Mouse (Mus musculus): Measurements from ENCODE around the gene Layn. TPM values are rescaled to one million over a fixed set of nuclear protein-coding genes. Genes with fewer than 3 reads are reported as not detected.

Layn gene
- 6.2 and 6.3 TPM in 2 replicates for polyA plus RNA-seq (2014; fragmentation: Nextera tagmentation; extraction: Ambion mirVana)

- Histone ChIP-seq H3K36me3 (ENCODE audit: control insufficient read depth, insufficient read depth, low read length) (no peaks in the 10 kb centered on the region), H3K9ac (replicated peaks; ENCODE audit: low read depth, low read length) (peak within 1 kb of the TSS; percentile 50), H3K27me3 (ENCODE audit: control insufficient read depth, insufficient read depth, low read length) (no peaks in the 10 kb centered on the region), H3K9me3 (ENCODE audit: control insufficient read depth, low read depth, low read length) (no peaks in the 10 kb centered on the region), H3K27ac (ENCODE audit: low read length) (peak within 1 kb of the TSS; percentile 48; the same call in 1 of the 2 replicates), H3K4me3 (ENCODE audit: low read depth, low read length) (peak within 1 kb of the TSS; percentile 52), H3K4me1 (ENCODE audit: control insufficient read depth, insufficient read depth, low read length) (peaks cover 10% of the 10 kb centered on the region; the same call in 1 of the 2 replicates), H3K4me2 (replicated peaks; ENCODE audit: low read depth, low read length) (peak within 1 kb of the TSS; percentile 94)
- ATAC-seq (ENCODE audit: insufficient number of reproducible peaks, insufficient read depth, low FRiP score, low read depth): peak; percentile 97
- WGBS: 0% methylated on average over 14 of the region's 14 CpGs
Measured at GRCm38 (mm10) chr9:51076979-51077315, at the start of gene Layn. Gene Layn (minus strand): TSS chr9:51077094.

DNA sequence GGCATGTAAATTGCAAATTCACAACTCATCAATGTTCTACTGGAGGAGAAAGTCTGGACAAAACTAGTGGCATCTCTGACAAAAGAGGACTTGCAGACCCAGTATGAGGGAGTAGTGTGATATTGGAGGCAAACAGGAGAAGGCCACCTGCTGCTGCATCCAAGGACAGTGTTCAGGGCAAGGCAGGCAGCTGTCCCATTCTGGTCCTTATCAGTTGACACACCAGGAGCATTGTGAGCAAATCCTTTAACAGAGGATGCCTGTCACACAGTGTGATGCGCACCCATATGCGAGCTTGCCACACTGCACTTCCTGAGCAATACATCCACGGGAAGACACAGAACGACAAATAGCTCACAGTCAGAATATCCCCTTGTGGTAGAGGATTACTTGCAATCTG is 37.9 kb upstream of the Layn start:
- no peak for ATAC-seq (ENCODE audit: insufficient number of reproducible peaks, insufficient read depth, low FRiP score, low read depth)
- no peak overlapping the region for H3K9ac ChIP-seq (replicated peaks; ENCODE audit: low read depth, low read length)
- 69% methylated on average over 4 of the region's 4 CpGs for WGBS

DNA sequence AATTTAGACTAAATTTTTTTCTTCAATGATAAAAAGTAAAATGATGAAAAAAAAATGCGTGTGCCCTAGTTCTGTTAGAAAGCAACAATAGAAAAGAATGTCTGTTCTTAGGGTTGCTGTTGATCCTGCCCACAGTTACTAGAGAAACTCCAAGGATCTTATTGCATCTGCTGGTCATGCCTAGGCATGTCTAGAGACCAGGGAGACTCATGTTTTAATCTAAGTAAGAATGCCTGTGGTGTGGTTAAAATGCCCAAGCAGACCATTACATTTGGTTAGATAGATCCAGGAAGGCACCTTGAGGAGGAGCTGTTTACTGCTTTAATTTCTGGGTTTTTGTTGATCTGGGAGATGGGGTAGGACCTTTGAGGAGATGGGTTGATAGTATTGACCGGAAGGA is 28.9 kb upstream of the Layn start:
- no peaks in the 10 kb centered on the region for H3K36me3 ChIP-seq (ENCODE audit: control insufficient read depth, insufficient read depth, low read length)
- no peak for ATAC-seq (ENCODE audit: insufficient number of reproducible peaks, insufficient read depth, low FRiP score, low read depth)
- WGBS: 71% methylated on average over 2 of the region's 2 CpGs

More for the DNA sequence above, 37.9 kb upstream of the Layn start:
- no peak overlapping the region for H3K27ac ChIP-seq (ENCODE audit: low read length)
- H3K4me2 ChIP-seq (replicated peaks; ENCODE audit: low read depth, low read length): no peak overlapping the region
- no peaks in the 10 kb centered on the region for H3K36me3 ChIP-seq (ENCODE audit: control insufficient read depth, insufficient read depth, low read length)
- no peaks in the 10 kb centered on the region for H3K4me1 ChIP-seq (ENCODE audit: control insufficient read depth, insufficient read depth, low read length)
- no peaks in the 10 kb centered on the region for H3K9me3 ChIP-seq (ENCODE audit: control insufficient read depth, low read depth, low read length)
- H3K4me3 ChIP-seq (ENCODE audit: low read depth, low read length): no peak overlapping the region
- no peaks in the 10 kb centered on the region for H3K27me3 ChIP-seq (ENCODE audit: control insufficient read depth, insufficient read depth, low read length)

DNA sequence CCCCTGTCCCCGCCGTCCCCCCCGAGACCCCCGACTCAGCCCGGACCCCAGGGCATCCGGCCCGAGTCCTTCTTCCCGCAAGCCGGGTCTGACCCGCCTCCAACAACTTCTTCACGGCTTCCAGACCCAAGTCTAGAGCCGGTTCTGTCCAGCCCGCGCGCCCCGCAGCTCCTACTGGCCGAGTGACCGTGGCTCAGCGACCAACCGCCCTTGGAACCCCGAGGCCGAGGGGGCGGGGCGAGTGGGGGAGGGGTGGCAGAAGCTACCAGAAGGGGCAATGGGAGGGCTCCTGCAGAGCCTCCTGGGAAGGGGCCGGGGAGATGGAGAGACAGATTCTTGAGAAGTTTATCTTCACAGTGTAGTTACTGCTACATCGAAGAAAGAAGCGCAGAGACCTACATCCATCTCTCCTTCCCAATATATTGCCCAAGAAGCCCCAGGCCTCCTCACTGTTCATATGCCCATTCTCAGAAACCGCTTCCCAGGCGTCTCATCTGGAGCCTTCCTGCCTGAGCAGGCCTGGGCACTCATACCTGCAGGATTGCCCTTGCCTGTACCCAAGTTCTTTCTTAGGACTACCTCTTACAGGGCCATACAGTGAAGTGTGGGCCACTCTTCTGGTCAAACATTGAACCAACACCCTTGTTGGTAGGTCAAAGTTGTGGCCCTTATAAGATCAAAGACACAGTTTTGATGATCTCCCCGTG is 27.1 kb upstream of the Layn start:
- ATAC-seq (ENCODE audit: insufficient number of reproducible peaks, insufficient read depth, low FRiP score, low read depth): peak; percentile 67
- WGBS: 15% methylated on average over 28 of the region's 30 CpGs

More for the DNA sequence above, 28.9 kb upstream of the Layn start:
- Histone ChIP-seq H3K27ac (ENCODE audit: low read length) (no peak overlapping the region), H3K4me1 (ENCODE audit: control insufficient read depth, insufficient read depth, low read length) (no peaks in the 10 kb centered on the region; the same call in 1 of the 2 replicates), H3K9me3 (ENCODE audit: control insufficient read depth, low read depth, low read length) (no peaks in the 10 kb centered on the region), H3K9ac (replicated peaks; ENCODE audit: low read depth, low read length) (no peak overlapping the region), H3K4me2 (replicated peaks; ENCODE audit: low read depth, low read length) (no peak overlapping the region), H3K4me3 (ENCODE audit: low read depth, low read length) (no peak overlapping the region), H3K27me3 (ENCODE audit: control insufficient read depth, insufficient read depth, low read length) (no peaks in the 10 kb centered on the region)

GRCm38 (mm10) chr9:51102963-51103807 is 26.3 kb upstream of the Layn start:
- ATAC-seq (ENCODE audit: insufficient number of reproducible peaks, insufficient read depth, low FRiP score, low read depth): no peak
- Histone ChIP-seq H3K27me3 (ENCODE audit: control insufficient read depth, insufficient read depth, low read length) (no peaks in the 10 kb centered on the region), H3K9me3 (ENCODE audit: control insufficient read depth, low read depth, low read length) (no peaks in the 10 kb centered on the region), H3K27ac (ENCODE audit: low read length) (no peak overlapping the region), H3K36me3 (ENCODE audit: control insufficient read depth, insufficient read depth, low read length) (no peaks in the 10 kb centered on the region), H3K4me1 (ENCODE audit: control insufficient read depth, insufficient read depth, low read length) (no peaks in the 10 kb centered on the region; the same call in 1 of the 2 replicates), H3K4me3 (ENCODE audit: low read depth, low read length) (peak overlapping the region; percentile 39), H3K9ac (replicated peaks; ENCODE audit: low read depth, low read length) (peak overlapping the region; percentile 23; the same call in 1 of the 2 replicates), H3K4me2 (replicated peaks; ENCODE audit: low read depth, low read length) (peak overlapping the region; percentile 81)
- 2% methylated on average over 39 of the region's 44 CpGs for WGBS

More for the DNA sequence above, 27.1 kb upstream of the Layn start:
- Histone ChIP-seq H3K4me1 (ENCODE audit: control insufficient read depth, insufficient read depth, low read length) (no peaks in the 10 kb centered on the region; the same call in 1 of the 2 replicates), H3K27me3 (ENCODE audit: control insufficient read depth, insufficient read depth, low read length) (no peaks in the 10 kb centered on the region), H3K4me3 (ENCODE audit: low read depth, low read length) (peak overlapping the region; percentile 39), H3K4me2 (replicated peaks; ENCODE audit: low read depth, low read length) (peak overlapping the region; percentile 81), H3K9me3 (ENCODE audit: control insufficient read depth, low read depth, low read length) (no peaks in the 10 kb centered on the region), H3K9ac (replicated peaks; ENCODE audit: low read depth, low read length) (peak overlapping the region; percentile 23; the same call in 1 of the 2 replicates), H3K27ac (ENCODE audit: low read length) (no peak overlapping the region), H3K36me3 (ENCODE audit: control insufficient read depth, insufficient read depth, low read length) (no peaks in the 10 kb centered on the region)

GRCm38 (mm10) chr9:51101756-51102425 is 25.0 kb upstream of the Layn start, which contains the start of gene 4833427G06Rik:
Gene 4833427G06Rik (minus strand): TSS chr9:51102078.
- peak within 1 kb of the TSS; percentile 37 for H3K4me2 ChIP-seq (replicated peaks; ENCODE audit: low read depth, low read length)
- H3K27ac ChIP-seq (ENCODE audit: low read length): no peak within 1 kb of the TSS
- H3K4me3 ChIP-seq (ENCODE audit: low read depth, low read length): peak within 1 kb of the TSS; percentile 16
- no peaks in the 10 kb centered on the region for H3K9me3 ChIP-seq (ENCODE audit: control insufficient read depth, low read depth, low read length)
- peak; percentile 81; the same call in 1 of the 2 replicates for ATAC-seq (ENCODE audit: insufficient number of reproducible peaks, insufficient read depth, low FRiP score, low read depth)
- WGBS: 10% methylated on average over 27 of the region's 27 CpGs
- H3K36me3 ChIP-seq (ENCODE audit: control insufficient read depth, insufficient read depth, low read length): no peaks in the 10 kb centered on the region
- no peaks in the 10 kb centered on the region; the same call in 1 of the 2 replicates for H3K4me1 ChIP-seq (ENCODE audit: control insufficient read depth, insufficient read depth, low read length)
- no peak within 1 kb of the TSS for H3K9ac ChIP-seq (replicated peaks; ENCODE audit: low read depth, low read length)
- H3K27me3 ChIP-seq (ENCODE audit: control insufficient read depth, insufficient read depth, low read length): no peaks in the 10 kb centered on the region

DNA sequence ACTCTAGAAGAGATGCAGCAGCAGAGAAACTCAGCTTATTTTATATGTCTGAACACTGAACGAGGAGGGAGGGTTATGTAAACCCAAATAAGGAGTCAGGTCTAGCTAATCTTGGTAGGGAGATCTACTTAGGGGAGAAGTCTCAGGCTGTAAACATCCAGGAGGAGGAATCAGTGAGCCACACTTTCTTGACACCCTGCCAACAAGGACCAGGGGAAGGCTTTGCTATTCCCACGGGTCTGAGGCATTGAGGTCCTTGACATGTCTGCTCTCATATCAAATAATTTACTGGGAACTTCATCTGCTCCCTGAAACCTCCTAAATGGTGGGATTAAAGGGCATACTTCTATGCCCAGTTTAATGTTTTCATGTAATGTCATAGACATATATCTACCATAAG is 19.4 kb upstream of the Layn start:
- no peaks in the 10 kb centered on the region for H3K9me3 ChIP-seq (ENCODE audit: control insufficient read depth, low read depth, low read length)
- WGBS: 23% methylated on average over 2 of the region's 2 CpGs
- no peak overlapping the region for H3K9ac ChIP-seq (replicated peaks; ENCODE audit: low read depth, low read length)
- no peaks in the 10 kb centered on the region for H3K36me3 ChIP-seq (ENCODE audit: control insufficient read depth, insufficient read depth, low read length)
- no peak for ATAC-seq (ENCODE audit: insufficient number of reproducible peaks, insufficient read depth, low FRiP score, low read depth)
- H3K4me1 ChIP-seq (ENCODE audit: control insufficient read depth, insufficient read depth, low read length): no peaks in the 10 kb centered on the region
- H3K27me3 ChIP-seq (ENCODE audit: control insufficient read depth, insufficient read depth, low read length): no peaks in the 10 kb centered on the region
- no peak overlapping the region for H3K27ac ChIP-seq (ENCODE audit: low read length)
- H3K4me3 ChIP-seq (ENCODE audit: low read depth, low read length): no peak overlapping the region
- no peak overlapping the region for H3K4me2 ChIP-seq (replicated peaks; ENCODE audit: low read depth, low read length)

- Histone ChIP-seq H3K4me1 (ENCODE audit: control insufficient read depth, insufficient read depth, low read length) (no peaks in the 10 kb centered on the region), H3K4me2 (replicated peaks; ENCODE audit: low read depth, low read length) (no peak overlapping the region), H3K4me3 (ENCODE audit: low read depth, low read length) (no peak overlapping the region), H3K27me3 (ENCODE audit: control insufficient read depth, insufficient read depth, low read length) (no peaks in the 10 kb centered on the region), H3K36me3 (ENCODE audit: control insufficient read depth, insufficient read depth, low read length) (no peaks in the 10 kb centered on the region), H3K27ac (ENCODE audit: low read length) (no peak overlapping the region), H3K9ac (replicated peaks; ENCODE audit: low read depth, low read length) (no peak overlapping the region), H3K9me3 (ENCODE audit: control insufficient read depth, low read depth, low read length) (no peaks in the 10 kb centered on the region)
- 58% methylated on average over 5 of the region's 5 CpGs for WGBS
- no peak for ATAC-seq (ENCODE audit: insufficient number of reproducible peaks, insufficient read depth, low FRiP score, low read depth)
Measured at GRCm38 (mm10) chr9:51093697-51094096, 16.8 kb upstream of the Layn start.
